Mouse (Mus musculus) thymus, adult 2 months (tissue): ENCODE results near the gene Fam69b.

Source experiments
- CTCF ChIP-seq: fragments of 200-500 bp; IDR thresholded peaks from 2 replicates; pipeline ENCODE4 v1.5.1; 2012; ENCODE audit warnings: mild to moderate bottlenecking, control low read depth, low read length, moderate library complexity, borderline replicate concordance; ENCODE audit not compliant: control insufficient read depth, poor library complexity, insufficient read depth; ENCODE audit errors: extremely low read depth
- POLR2A ChIP-seq: fragments of 200-500 bp; IDR thresholded peaks from 2 replicates; pipeline ENCODE4 v1.6.1; 2012; ENCODE audit warnings: mild to moderate bottlenecking, low read length, control low read depth, moderate library complexity; ENCODE audit not compliant: control insufficient read depth, poor library complexity, insufficient read depth; ENCODE audit errors: extremely low read depth

DNA sequence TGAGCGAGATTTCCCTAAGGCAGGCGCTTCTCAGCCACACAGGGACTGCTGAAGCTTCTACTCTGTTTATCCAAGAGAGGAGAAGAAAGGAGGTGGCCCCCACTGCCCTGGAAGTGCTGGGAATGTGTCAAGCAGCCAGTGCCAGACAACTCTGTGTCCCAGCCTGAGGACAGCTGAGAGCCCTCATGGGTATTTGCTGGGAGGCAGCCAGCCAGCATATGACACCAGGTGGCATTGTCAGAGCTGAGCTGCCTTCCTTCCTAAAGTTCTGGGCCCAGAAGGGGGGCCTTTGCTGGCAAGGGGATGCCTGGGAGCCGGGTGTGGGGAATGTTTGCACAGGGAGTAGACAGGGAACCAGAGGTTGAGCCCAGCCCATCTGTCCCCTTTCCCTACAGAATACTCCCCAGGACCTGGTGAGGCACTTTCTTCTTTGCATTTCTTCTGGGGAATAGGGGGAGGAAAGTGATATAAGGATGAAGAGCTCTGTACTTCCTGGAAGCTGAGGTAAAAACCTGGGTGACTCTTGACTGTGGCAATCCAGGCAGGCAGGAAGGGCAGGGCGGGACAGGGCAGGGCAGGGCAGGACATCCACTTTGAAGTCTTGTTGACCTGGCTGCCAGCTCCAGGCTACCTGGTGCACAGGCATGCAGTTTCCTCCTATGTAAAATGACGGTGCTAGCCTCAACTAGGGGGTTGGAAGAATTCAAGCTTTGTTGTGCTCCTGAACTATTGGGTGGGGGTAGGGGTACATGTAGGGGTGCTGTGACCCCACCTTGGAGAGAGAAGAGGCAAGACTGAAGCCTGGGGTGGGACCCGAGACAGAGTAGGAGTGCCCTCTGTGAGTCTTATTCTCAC is 21.0 kb upstream of the Fam69b start:
- TF ChIP-seq POLR2A: no peak
- no peak for TF ChIP-seq CTCF
